Mouse (Mus musculus): ENCODE data around the gene Grk2. TPM values are rescaled to one million over a fixed set of nuclear protein-coding genes. Genes with fewer than 3 reads are reported as not detected.

The Grk2 gene
- 941 and 1,009 TPM in 2 replicates for polyA plus RNA-seq (2012)

DNA sequence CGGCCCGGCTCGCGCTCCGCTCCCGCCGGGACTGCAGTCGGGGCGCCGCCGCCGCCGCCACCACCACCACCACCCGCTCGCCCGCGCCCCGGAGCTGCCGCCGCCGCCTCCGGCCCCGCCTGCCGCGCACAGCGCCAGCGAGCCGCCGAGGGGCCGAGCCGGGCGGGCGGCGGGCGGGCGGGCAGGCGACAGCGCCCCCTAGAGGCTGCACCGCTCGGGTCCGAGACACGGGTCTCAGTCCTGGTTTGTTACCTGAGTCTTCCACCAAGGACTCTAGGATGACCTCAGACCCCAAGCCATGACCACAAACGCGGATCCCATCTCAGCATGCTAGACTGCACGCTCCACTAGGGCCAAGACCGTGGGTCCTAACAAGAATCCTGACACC is at the start of gene Grk2:
Gene Grk2 (minus strand): TSS at position 33 of the 388 bp plus-strand sequence.

DNA sequence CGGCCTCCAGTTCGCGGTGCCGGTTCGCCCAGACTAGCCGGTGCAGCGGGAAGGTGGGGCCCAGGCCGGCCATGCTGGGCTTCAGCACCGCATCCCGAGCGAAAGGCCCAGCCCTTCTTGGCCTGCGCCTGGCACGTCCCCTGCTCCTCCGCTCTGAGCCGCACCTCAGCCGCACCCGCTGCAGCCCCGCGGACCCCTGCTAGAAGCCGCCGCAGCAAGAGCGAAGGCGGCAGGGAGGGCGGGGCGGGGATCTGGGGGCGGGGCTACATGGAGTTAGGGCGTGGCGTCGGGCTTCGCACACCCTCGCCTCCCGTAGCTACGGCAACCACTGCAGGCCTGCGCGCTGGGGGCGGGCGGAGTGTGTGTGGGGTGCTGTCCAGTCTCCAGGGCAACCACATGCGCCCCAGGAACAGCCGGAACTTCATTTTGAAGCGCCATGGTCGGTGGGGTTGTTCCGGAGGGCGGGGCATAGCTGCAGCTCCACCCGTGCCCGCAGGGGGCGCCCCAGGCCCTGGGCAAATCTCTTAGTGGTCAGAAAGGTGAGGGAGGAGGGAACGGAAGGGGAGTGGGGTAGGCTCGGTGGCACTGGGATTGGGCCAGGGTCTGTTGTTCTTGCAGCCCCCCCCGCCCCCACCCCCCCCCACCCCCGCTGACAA is 23.0 kb downstream of the Grk2 start, which contains the start of gene Ankrd13d:
Gene Ankrd13d (minus strand): TSS at position 240 of the 656 bp plus-strand sequence.

DNA sequence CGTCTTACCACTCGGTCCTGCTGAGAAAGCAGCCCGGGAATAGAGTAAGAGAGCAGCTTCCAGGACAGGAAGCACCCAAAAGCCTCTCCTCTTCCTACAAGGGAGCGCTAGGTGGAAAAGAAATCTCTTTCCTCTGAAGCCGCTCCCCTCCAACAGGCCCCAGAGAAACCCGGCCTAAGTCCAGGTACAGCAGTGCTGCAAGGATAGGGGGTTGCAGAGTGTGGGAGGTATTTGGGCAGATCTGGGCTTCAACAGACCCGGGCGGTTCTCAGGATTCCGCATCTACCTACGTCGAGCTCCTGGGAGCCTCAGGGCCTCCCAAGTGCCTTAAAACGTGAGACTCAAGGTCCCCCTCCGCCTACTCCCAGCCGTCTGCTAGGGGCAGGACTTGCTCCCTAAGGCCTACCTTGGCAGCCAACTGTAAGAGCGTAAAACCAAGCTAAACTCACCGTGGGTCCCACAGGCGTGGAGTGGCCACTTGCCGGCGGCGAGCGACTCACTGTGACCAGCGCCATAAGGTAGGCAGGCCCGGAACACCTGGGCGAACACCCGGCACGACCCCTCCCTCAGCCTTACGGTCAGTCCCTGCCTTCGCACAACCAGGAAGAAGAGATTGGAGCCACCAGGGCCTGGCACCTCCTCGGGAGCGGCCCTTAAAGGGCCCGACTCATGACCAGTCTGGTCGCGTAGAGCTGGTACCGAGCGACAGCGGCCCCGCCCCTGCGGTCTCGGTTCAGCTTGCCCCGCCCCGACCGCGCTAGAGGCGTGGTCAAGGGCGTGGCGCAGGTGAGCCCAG is 37.3 kb downstream of the Grk2 start, which contains the start of gene Ssh3:
Gene Ssh3 (minus strand): TSS at position 615 of the 796 bp plus-strand sequence.

Other genes with a start within 250 kb of the Grk2 start
- gene Gstp3, start 246.7 kb downstream of the Grk2 start, polyA plus RNA-seq (2012): 0.79 and 1.2 TPM in 2 replicates
- gene Cabp2, start 224.6 kb downstream of the Grk2 start, polyA plus RNA-seq (2012): not detected in 2 replicates
- 126 and 175 TPM in 2 replicates for gene Cdk2ap2, start 209.0 kb downstream of the Grk2 start, polyA plus RNA-seq (2012)
- 67.2 and 92.9 TPM in 2 replicates for gene Pitpnm1, start 206.2 kb downstream of the Grk2 start, polyA plus RNA-seq (2012)
- 114 and 132 TPM in 2 replicates for gene Aip, start 180.4 kb downstream of the Grk2 start, polyA plus RNA-seq (2012)
- 0.03 TPM in 1 of 2 replicates, not detected in the other for gene Gpr152, start 166.4 kb downstream of the Grk2 start, polyA plus RNA-seq (2012)
- gene Cabp4, start 162.2 kb downstream of the Grk2 start, polyA plus RNA-seq (2012): 0.14 and 0.15 TPM in 2 replicates
- gene Coro1b, start 157.6 kb downstream of the Grk2 start, polyA plus RNA-seq (2012): 166 and 202 TPM in 2 replicates
- gene Ptprcap, start 152.6 kb downstream of the Grk2 start, polyA plus RNA-seq (2012): 508 and 717 TPM in 2 replicates
- gene Rps6kb2, start 142.9 kb downstream of the Grk2 start, polyA plus RNA-seq (2012): 88.1 and 93.8 TPM in 2 replicates
- 5.7 and 6.3 TPM in 2 replicates for gene Carns1, start 130.7 kb downstream of the Grk2 start, polyA plus RNA-seq (2012)
- 58.6 and 71.5 TPM in 2 replicates for gene Tbc1d10c, start 114.9 kb downstream of the Grk2 start, polyA plus RNA-seq (2012)
- gene Ppp1ca, start 114.2 kb downstream of the Grk2 start, polyA plus RNA-seq (2012): 614 and 638 TPM in 2 replicates
- gene Rad9a, start 104.6 kb downstream of the Grk2 start, polyA plus RNA-seq (2012): 27.8 and 31.6 TPM in 2 replicates
- 12.5 and 17.5 TPM in 2 replicates for gene Clcf1, start 92.0 kb downstream of the Grk2 start, polyA plus RNA-seq (2012)
- gene AC109138.7, start 91.9 kb downstream of the Grk2 start, polyA plus RNA-seq (2012): 33.8 and 36.5 TPM in 2 replicates
- gene Pold4, start 74.3 kb downstream of the Grk2 start, polyA plus RNA-seq (2012): 38.1 and 42.7 TPM in 2 replicates
- 30.3 and 41.9 TPM in 2 replicates for gene Ssh3, start 37.0 kb downstream of the Grk2 start, polyA plus RNA-seq (2012)
- gene Ankrd13d, start 23.1 kb downstream of the Grk2 start, polyA plus RNA-seq (2012): 10.8 and 11.6 TPM in 2 replicates
- gene Kdm2a, start 92.1 kb upstream of the Grk2 start, polyA plus RNA-seq (2012): 50.0 and 66.2 TPM in 2 replicates
- 0.15 and 0.37 TPM in 2 replicates for gene Rhod, start 133.2 kb upstream of the Grk2 start, polyA plus RNA-seq (2012)
- 0.19 TPM in 1 of 2 replicates, not detected in the other for gene Syt12, start 171.2 kb upstream of the Grk2 start, polyA plus RNA-seq (2012)
- gene 2010003K11Rik, start 192.4 kb upstream of the Grk2 start, polyA plus RNA-seq (2012): not detected in 2 replicates
- 4.9 and 5.5 TPM in 2 replicates for gene Pcx, start 204.2 kb upstream of the Grk2 start, polyA plus RNA-seq (2012)

Data from megakaryocyte-erythroid progenitor cell, adult 5 weeks (primary cell).